Mouse (Mus musculus): Measurements from ENCODE around the gene Olfr360. TPM values are rescaled to one million over a fixed set of nuclear protein-coding genes. Genes with fewer than 3 reads are reported as not detected.

The Olfr360 gene
- not detected for total RNA-seq (2023)

DNA sequence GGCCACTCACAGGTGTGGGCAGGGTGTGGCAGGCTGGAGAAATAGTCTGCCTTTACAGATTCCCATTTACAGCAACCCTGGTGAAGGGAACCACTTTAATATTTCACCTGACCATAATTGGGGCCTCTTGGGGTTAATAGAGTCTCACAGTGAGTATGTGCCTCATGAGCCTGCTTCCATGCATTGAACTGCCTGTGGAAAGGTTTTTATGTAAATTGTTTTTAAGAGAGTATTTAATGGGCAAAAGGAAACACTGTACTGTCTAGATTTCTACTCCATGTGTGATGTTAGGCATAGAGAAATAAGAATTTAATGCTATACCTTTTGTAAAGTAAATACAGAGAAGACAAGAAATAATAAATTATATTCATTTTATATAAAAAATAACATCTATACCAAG, at the start of gene Olfr360:
Gene Olfr360 (plus strand): TSS at position 301 of the 400 bp plus-strand sequence.

DNA sequence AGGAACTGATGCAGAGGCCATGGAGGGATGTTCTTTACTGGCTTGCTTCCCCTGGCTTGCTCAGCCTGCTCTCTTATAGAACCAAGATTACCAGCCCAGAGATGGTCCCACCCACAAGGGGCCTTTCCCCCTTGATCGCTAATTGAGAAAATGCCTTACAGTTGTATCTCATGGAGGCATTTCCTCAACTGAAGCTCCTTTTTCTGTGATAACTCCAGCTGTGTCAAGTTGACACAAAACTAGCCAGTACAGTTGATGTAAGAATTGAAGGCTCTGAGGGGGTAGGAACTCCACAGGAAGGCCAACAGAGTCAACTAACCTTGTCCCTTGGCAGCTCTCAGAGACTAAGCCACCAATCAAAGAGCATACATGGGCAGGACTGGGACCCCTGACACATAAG, 23.6 kb downstream of the Olfr360 start, which contains the start of gene Olfr361:
Gene Olfr361 (minus strand): TSS at position 101 of the 400 bp plus-strand sequence.

DNA sequence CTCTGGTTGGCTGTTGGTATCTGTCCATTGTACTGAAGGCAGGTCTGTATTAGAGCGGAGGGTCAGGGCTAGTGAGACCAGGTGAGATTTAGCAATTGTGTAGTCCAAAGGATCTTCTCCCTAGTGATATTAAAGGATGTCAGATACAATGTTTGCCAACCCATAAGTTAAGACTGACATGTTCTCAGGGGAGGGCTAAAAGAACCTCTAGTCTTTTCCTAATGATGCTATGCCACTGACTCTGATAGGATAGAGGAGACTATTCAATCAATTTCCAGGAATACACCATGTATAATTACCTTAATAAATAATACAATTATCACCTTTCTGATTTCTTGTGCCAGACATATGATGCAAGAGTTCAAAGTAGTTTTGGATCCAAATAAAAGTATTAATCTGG, 52.3 kb downstream of the Olfr360 start, which contains the start of gene Olfr362:
Gene Olfr362 (minus strand): TSS at position 101 of the 400 bp plus-strand sequence.

Other genes with a start within 250 kb of the Olfr360 start
- not detected for gene Olfr3, start 248.7 kb upstream of the Olfr360 start, total RNA-seq (2023)
- gene Olfr350, start 219.4 kb upstream of the Olfr360 start, total RNA-seq (2023) = not detected
- gene Olfr351, start 203.1 kb upstream of the Olfr360 start, total RNA-seq (2023) = under 1 TPM in 1 of 2 experiments, not detected in 1; 0.17 TPM
- not detected for gene Olfr352, start 197.3 kb upstream of the Olfr360 start, total RNA-seq (2023)
- not detected for gene Olfr353, start 172.8 kb upstream of the Olfr360 start, total RNA-seq (2023)
- not detected for gene Olfr354, start 160.1 kb upstream of the Olfr360 start, total RNA-seq (2023)
- gene Olfr355, start 136.8 kb upstream of the Olfr360 start, total RNA-seq (2023) = not detected
- not detected for gene Olfr356, start 128.6 kb upstream of the Olfr360 start, total RNA-seq (2023)
- gene Olfr357, start 71.9 kb upstream of the Olfr360 start, total RNA-seq (2023) = not detected
- gene Olfr358, start 56.4 kb upstream of the Olfr360 start, total RNA-seq (2023) = not detected
- gene Olfr361, start 23.5 kb downstream of the Olfr360 start, total RNA-seq (2023) = not detected
- not detected for gene Olfr362, start 52.2 kb downstream of the Olfr360 start, total RNA-seq (2023)
- gene Olfr364-ps1, start 73.6 kb downstream of the Olfr360 start, total RNA-seq (2023) = not detected
- under 1 TPM; 0.09 to 0.15 TPM for gene Olfr365, start 122.5 kb downstream of the Olfr360 start, total RNA-seq (2023)
- gene Olfr366, start 145.8 kb downstream of the Olfr360 start, total RNA-seq (2023) = not detected